8 mouse cellular contexts compared by ENCODE assay signal in the genomic region with DNA sequence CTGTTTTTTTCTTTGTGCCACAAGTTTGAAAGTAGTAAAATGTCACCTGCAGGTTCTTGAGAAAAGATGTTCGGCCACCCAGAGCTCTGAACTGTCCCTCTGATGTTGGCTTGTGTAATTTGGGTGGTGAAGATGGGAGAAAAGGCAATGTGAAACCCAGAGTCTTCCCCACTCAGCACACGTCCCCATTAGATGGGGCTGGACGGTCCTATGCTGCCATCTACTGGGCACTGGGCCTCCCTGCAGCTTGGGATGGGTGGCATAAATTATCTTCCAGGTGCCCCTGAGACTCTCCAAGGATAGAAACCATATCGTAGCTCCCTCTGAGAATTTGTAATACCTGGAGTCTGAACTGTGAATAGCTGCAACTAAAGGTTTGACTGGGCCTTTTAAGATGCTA. TPM values are rescaled to one million over a fixed set of nuclear protein-coding genes. Genes with fewer than 3 reads are reported as not detected.
DNase-seq lines count a peak whose midpoint lies in the region.

No protein-coding gene starts in this region.

- intact Hi-C loops in left cerebral cortex, postnatal 4 days (cut with DNase I): loop anchor here (2.0 to 10.0 kb wide), 3 partner anchors 105 to 405 kb away; no protein-coding TSS in a partner anchor

- peak; percentile 63 for DNase-seq in ovary, postnatal 10 days (ENCODE audit: low spot score)
- DNase-seq in ovary, adult 18-20 months (ENCODE audit: low spot score): no peak
- DNase-seq in cerebellum, postnatal 25 days: peak; percentile 84 to 86
- DNase-seq in frontal cortex, postnatal 36 days (ENCODE audit: low spot score in 2 of 2): peak; percentile 85 to 88
- DNase-seq in kidney, adult 18-20 months: peak; percentile 73
- peak; percentile 77 for DNase-seq in left cerebral cortex, postnatal 4 days
- peak; percentile 58 for DNase-seq in naive thymus-derived CD4-positive, alpha-beta T cell, adult 2 months (ENCODE audit: low read depth)
- DNase-seq in spleen, postnatal 4 days (ENCODE audit: low spot score in 2 of 2): peak; percentile 66 to 89

RNA-seq across cellular contexts. Expression of gene Pla2g5, which starts 11.8 kb away (rescaled TPM):
- 1 to 10 TPM; 2.4 TPM for total RNA-seq in left cerebral cortex, postnatal 4 days (2021)

RNA-seq across cellular contexts. Expression of gene Gm13030, which starts 22.3 kb away (rescaled TPM):
- not detected for total RNA-seq in left cerebral cortex, postnatal 4 days (2021)

RNA-seq across cellular contexts. Expression of gene Pla2g2e, which starts 26.3 kb away (rescaled TPM):
- not detected for total RNA-seq in left cerebral cortex, postnatal 4 days (2021)
